Mouse (Mus musculus) myocyte (in vitro differentiated cells): ENCODE data around the gene Pcnx3. TPM values are rescaled to one million over a fixed set of nuclear protein-coding genes. Genes with fewer than 3 reads are reported as not detected.

Source experiments
- H3K27me3 ChIP-seq: one replicate; pipeline ENCODE4 v1.6.1; 2011; ENCODE audit not compliant: control insufficient read depth, insufficient read depth, insufficient read length
- H3K36me3 ChIP-seq: one replicate; pipeline ENCODE4 v1.6.1; 2011; ENCODE audit not compliant: control insufficient read depth, insufficient read depth
- H3K4me2 ChIP-seq: one replicate; pipeline ENCODE4 v1.6.1; 2011; ENCODE audit warnings: low read depth, control low read depth
- H3K4me3 ChIP-seq: one replicate; pipeline ENCODE4 v1.5.1; 2011; ENCODE audit warnings: mild to moderate bottlenecking, control low read depth, moderate library complexity
- H3K79me2 ChIP-seq: one replicate; pipeline ENCODE4 v1.6.1; 2011; ENCODE audit not compliant: control insufficient read depth, insufficient read depth
- H3ac ChIP-seq: one replicate; pipeline ENCODE4 v1.6.1; 2011; ENCODE audit not compliant: control insufficient read depth, insufficient read length
- CEBPB ChIP-seq: IDR thresholded peaks from 2 replicates; pipeline ENCODE4 v1.6.1; 2011; ENCODE audit warnings: mild to moderate bottlenecking, moderate library complexity; ENCODE audit not compliant: poor library complexity, insufficient read depth, severe bottlenecking
- E2F4 ChIP-seq: IDR thresholded peaks from one replicate; pipeline ENCODE4 v1.6.1; 2011; ENCODE audit warnings: mild to moderate bottlenecking, control low read depth, moderate library complexity; ENCODE audit not compliant: insufficient read depth
- MAX ChIP-seq: IDR thresholded peaks from one replicate; pipeline ENCODE4 v1.6.1; 2011; ENCODE audit warnings: low read depth, mild to moderate bottlenecking, control low read depth
- MYOD1 ChIP-seq, 3 experiments: IDR thresholded peaks; one replicate each; pipeline ENCODE4 v1.6.1; 2011; ENCODE audit warnings: control low read depth in 2 of 3, low read depth in 2 of 3, mild to moderate bottlenecking in 2 of 3, moderate library complexity in 1 of 3; ENCODE audit not compliant: insufficient read length in 2 of 3, control insufficient read depth in 1 of 3
- MYOG ChIP-seq, 3 experiments: IDR thresholded peaks; one replicate each; pipeline ENCODE4 v1.6.1; 2011; ENCODE audit warnings: control low read depth in 2 of 3, low read depth in 2 of 3, mild to moderate bottlenecking in 2 of 3; ENCODE audit not compliant: insufficient read length in 2 of 3, control insufficient read depth in 1 of 3, insufficient read depth in 1 of 3
- POLR2A ChIP-seq: IDR thresholded peaks from one replicate; pipeline ENCODE4 v1.6.1; 2011; ENCODE audit warnings: low read depth, mild to moderate bottlenecking, control low read depth, moderate library complexity; ENCODE audit not compliant: insufficient read length
- POLR2AphosphoS2 ChIP-seq: IDR thresholded peaks from one replicate; pipeline ENCODE4 v1.6.1; 2011; ENCODE audit warnings: low read depth, control low read depth; ENCODE audit not compliant: insufficient read length
- REST ChIP-seq: IDR thresholded peaks from one replicate; pipeline ENCODE4 v1.6.1; 2011; ENCODE audit warnings: mild to moderate bottlenecking, control low read depth, moderate library complexity; ENCODE audit not compliant: insufficient read depth, insufficient read length
- SRF ChIP-seq: IDR thresholded peaks from one replicate; pipeline ENCODE4 v1.6.1; 2011; ENCODE audit warnings: low read depth; ENCODE audit not compliant: control insufficient read depth, insufficient read length
- TCF12 ChIP-seq: IDR thresholded peaks from one replicate; pipeline ENCODE4 v1.6.1; 2011; ENCODE audit warnings: mild to moderate bottlenecking, control low read depth; ENCODE audit not compliant: poor library complexity, insufficient read depth, severe bottlenecking
- TCF3 ChIP-seq: IDR thresholded peaks from one replicate; pipeline ENCODE4 v1.6.1; 2011; ENCODE audit warnings: low read depth, control low read depth; ENCODE audit not compliant: insufficient read length
- USF1 ChIP-seq: IDR thresholded peaks from one replicate; pipeline ENCODE4 v1.6.1; 2011; ENCODE audit warnings: low read depth, mild to moderate bottlenecking, control low read depth, moderate library complexity
- polyA plus RNA-seq: library from polyadenylated mRNA; unstranded; fragments of >200 nt; fragmentation: generic; extraction: Trizol; gene quantifications from one replicate; pipeline ENCODE4 v1.2.1, GENCODE M21; 2012; ENCODE audit warnings: missing spikeins

The Pcnx3 gene
- polyA plus RNA-seq, 1 experiment: 34.9 TPM

DNA sequence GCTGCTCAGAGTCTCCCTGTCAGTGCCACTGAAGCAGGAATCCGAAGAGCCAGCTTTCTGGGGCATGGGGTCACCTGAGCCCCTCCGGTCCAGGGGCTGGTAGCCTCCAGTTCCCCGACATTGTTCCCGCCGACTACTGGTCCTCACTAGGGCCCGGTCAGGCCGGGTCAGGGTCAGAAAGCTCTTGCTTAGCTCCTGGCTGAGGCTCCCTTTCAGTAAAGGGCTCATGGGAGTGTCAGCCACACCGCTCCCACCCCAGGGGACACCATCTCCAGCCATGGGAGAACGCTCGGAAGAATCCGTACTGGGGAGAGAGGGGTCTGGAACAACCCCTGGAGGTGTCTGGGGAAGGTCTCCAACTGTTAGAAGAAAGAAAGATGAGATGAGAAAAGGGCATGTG is 2.8 kb downstream of the Pcnx3 start:
- H3K79me2 ChIP-seq: peaks cover 18% of the 10 kb centered on the region
- no peak for TF ChIP-seq MYOG (IDR thresholded peaks at IDR 0.05; ENCODE audit: control insufficient read depth in 1 of 3, insufficient read depth in 1 of 3, insufficient read length in 2 of 3, low read depth in 2 of 3)
- TF ChIP-seq POLR2AphosphoS2: no peak
- no peak for TF ChIP-seq MAX
- no peak for TF ChIP-seq TCF3

DNA sequence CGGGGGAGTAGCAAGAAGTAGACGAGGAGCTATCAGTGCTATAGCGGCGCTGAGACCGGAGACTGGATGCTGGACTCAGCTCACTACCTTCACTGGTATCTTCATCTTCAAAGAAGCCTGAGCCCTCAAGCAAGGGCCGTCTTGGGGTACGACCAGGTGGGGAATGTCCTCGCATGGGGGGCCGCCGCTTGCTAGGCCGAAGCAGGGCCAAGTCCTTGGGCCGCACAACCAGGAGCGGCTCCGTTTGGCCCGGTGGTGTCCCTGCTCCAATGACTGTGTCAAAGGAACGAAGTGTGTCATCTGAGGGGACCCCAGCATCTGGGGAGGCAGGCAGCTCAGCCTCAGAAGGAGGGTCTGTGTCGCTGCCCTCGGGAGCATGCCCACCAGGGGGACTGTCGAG is 3.3 kb downstream of the Pcnx3 start:
- no peaks in the 10 kb centered on the region for H3K27me3 ChIP-seq
- no peak for TF ChIP-seq CEBPB
- TF ChIP-seq MAX: no peak
- TF ChIP-seq SRF: no peak
- TF ChIP-seq TCF3: no peak
- no peak for TF ChIP-seq MYOG (IDR thresholded peaks at IDR 0.05; ENCODE audit: control insufficient read depth in 1 of 3, insufficient read depth in 1 of 3, insufficient read length in 2 of 3, low read depth in 2 of 3)
- TF ChIP-seq POLR2AphosphoS2: no peak
- no peak for TF ChIP-seq E2F4
- TF ChIP-seq REST: no peak
- TF ChIP-seq USF1: no peak
- no peak for TF ChIP-seq POLR2A
- TF ChIP-seq MYOD1 (IDR thresholded peaks at IDR 0.05; ENCODE audit: control insufficient read depth in 1 of 3, insufficient read length in 2 of 3, low read depth in 2 of 3): no peak
- TF ChIP-seq TCF12: no peak
- no peaks in the 10 kb centered on the region for H3K36me3 ChIP-seq
- peaks cover 14% of the 10 kb centered on the region for H3K79me2 ChIP-seq
- no peak overlapping the region for H3K4me3 ChIP-seq
- no peak overlapping the region for H3K4me2 ChIP-seq
- no peak overlapping the region for H3ac ChIP-seq

More for the DNA sequence above, 2.8 kb downstream of the Pcnx3 start:
- no peak overlapping the region for H3ac ChIP-seq
- H3K36me3 ChIP-seq: no peaks in the 10 kb centered on the region
- H3K4me3 ChIP-seq: no peak overlapping the region
- H3K27me3 ChIP-seq: no peaks in the 10 kb centered on the region
- no peak overlapping the region for H3K4me2 ChIP-seq

DNA sequence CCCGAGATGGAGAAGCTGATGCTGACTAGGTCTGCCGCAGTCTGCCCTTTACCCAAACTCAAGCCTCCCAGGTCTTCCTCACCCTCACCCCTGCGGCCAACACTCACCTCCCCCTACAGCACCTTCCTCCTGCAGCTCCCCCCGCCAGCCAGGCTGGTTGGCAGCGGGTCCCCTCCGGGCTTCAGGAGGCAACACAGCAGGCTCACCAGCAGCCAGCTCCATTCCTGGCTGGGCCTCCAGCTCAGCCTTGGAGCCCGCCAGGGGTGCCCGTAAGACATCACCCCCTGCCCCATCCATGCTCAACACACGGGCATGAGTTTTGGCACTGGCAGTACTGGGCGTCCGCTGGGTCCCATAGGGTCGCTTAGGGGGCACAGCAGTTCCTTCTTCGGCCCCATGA is 3.7 kb downstream of the Pcnx3 start:
- Histone ChIP-seq H3K4me2 (no peak overlapping the region), H3K27me3 (no peaks in the 10 kb centered on the region), H3ac (no peak overlapping the region), H3K4me3 (no peak overlapping the region), H3K79me2 (peaks cover 9% of the 10 kb centered on the region), H3K36me3 (no peaks in the 10 kb centered on the region)
- TF ChIP-seq USF1 (no peak), MAX (no peak), REST (no peak), E2F4 (no peak), SRF (no peak)

- TF ChIP-seq TCF3 (no peak), SRF (no peak), MAX (no peak), CEBPB (no peak), TCF12 (no peak), USF1 (no peak)
- peaks cover 9% of the 10 kb centered on the region for H3K79me2 ChIP-seq
These were observed 4.5 kb downstream of the Pcnx3 start for GRCm38 (mm10) chr19:5684236-5684635.

DNA sequence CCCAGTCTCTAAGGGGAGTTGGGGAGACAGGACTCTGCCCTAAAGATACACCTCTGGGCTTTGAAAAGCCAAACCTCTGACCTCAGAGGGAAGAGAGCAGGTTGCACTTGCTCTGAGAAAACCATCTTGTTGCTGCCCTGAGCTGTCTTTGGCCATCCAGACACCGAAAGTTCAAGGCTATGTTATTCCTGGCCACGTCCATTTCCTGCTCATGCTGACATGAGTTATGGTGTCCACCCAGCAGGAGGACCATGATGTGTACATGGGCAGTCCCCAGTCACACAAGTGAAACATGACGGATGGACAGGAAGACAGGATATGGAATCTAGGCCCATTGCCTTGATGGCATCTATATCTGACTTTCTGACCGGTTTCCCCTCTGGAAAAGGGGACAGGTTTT is 8.3 kb downstream of the Pcnx3 start:
- Histone ChIP-seq H3ac (no peak overlapping the region), H3K4me2 (no peak overlapping the region), H3K36me3 (peaks cover 8% of the 10 kb centered on the region), H3K79me2 (no peaks in the 10 kb centered on the region), H3K27me3 (no peaks in the 10 kb centered on the region), H3K4me3 (no peak overlapping the region)
- no peak for TF ChIP-seq TCF12
- TF ChIP-seq USF1: no peak
- TF ChIP-seq SRF: no peak
- no peak for TF ChIP-seq TCF3
- no peak for TF ChIP-seq CEBPB
- no peak for TF ChIP-seq MYOG (IDR thresholded peaks at IDR 0.05; ENCODE audit: control insufficient read depth in 1 of 3, insufficient read depth in 1 of 3, insufficient read length in 2 of 3, low read depth in 2 of 3)
- TF ChIP-seq REST: no peak
- no peak for TF ChIP-seq POLR2AphosphoS2

More at GRCm38 (mm10) chr19:5684236-5684635, 4.5 kb downstream of the Pcnx3 start:
- no peak overlapping the region for H3K4me2 ChIP-seq
- H3K4me3 ChIP-seq: no peak overlapping the region
- no peaks in the 10 kb centered on the region for H3K27me3 ChIP-seq
- H3ac ChIP-seq: no peak overlapping the region
- H3K36me3 ChIP-seq: no peaks in the 10 kb centered on the region
